Mouse (Mus musculus) kidney, postnatal 0 days (tissue): Measurements from ENCODE around the gene Lrmda. TPM values are rescaled to one million over a fixed set of nuclear protein-coding genes. Genes with fewer than 3 reads are reported as not detected.

ENCODE experiments used
- ATAC-seq: fragments of 200-750 bp; cut with Nextera tagmentation; replicated peaks from 2 replicates; pipeline ENCODE4 v1.8.0; 2017; ENCODE audit warnings: low read depth, moderate number of reproducible peaks, moderate TSS enrichment, moderate library complexity; ENCODE audit not compliant: low FRiP score
- DNase-seq: peaks from one replicate; pipeline ENCODE4 v3.0.0-alpha.2; 2016; ENCODE audit warnings: low spot score
- H3K27ac ChIP-seq: fragments of 300-500 bp; sonication (generic); 2 replicates; pipeline ENCODE4 v1.5.1; 2014; ENCODE audit warnings: mild to moderate bottlenecking
- H3K27me3 ChIP-seq: fragments of 300-500 bp; sonication (generic); 2 replicates; pipeline ENCODE4 v1.6.1; 2014; ENCODE audit warnings: low read length, mixed read lengths; ENCODE audit not compliant: insufficient read depth
- H3K36me3 ChIP-seq: fragments of 300-500 bp; sonication (generic); 2 replicates; pipeline ENCODE4 v1.6.1; 2014; ENCODE audit warnings: low read length, mixed read lengths; ENCODE audit not compliant: insufficient read depth
- H3K4me1 ChIP-seq: fragments of 300-500 bp; sonication (generic); replicated peaks from 2 replicates; pipeline ENCODE4 v1.6.1; 2014; ENCODE audit warnings: antibody characterized with exemption, low read length, mixed read lengths; ENCODE audit not compliant: insufficient read depth
- H3K4me2 ChIP-seq: fragments of 300-500 bp; sonication (generic); 2 replicates; pipeline ENCODE4 v1.6.1; 2014; ENCODE audit warnings: mild to moderate bottlenecking, low read length, moderate library complexity, mixed read lengths
- H3K4me3 ChIP-seq: fragments of 300-500 bp; sonication (generic); replicated peaks from 2 replicates; pipeline ENCODE4 v1.5.1; 2014; ENCODE audit warnings: low read depth, low read length
- H3K9ac ChIP-seq: fragments of 300-500 bp; sonication (generic); 2 replicates; pipeline ENCODE4 v1.6.1; 2014; ENCODE audit warnings: low read depth, low read length
- H3K9me3 ChIP-seq: fragments of 300-500 bp; sonication (generic); replicated peaks from 2 replicates; pipeline ENCODE4 v1.6.1; 2016; ENCODE audit warnings: low read length, inconsistent platforms, mixed read lengths
- CTCF ChIP-seq: IDR thresholded peaks from 2 replicates; pipeline ENCODE4 v1.5.1; 2016; ENCODE audit warnings: antibody characterized with exemption, low read depth, mild to moderate bottlenecking, moderate library complexity
- WGBS: fragments of 180-500 bp; shearing (Covaris S2); extraction: QIAGEN DNeasy Blood & Tissue Kit; methylation state at CpG from one replicate; pipeline ENCODE4 v1.1.7; 2014; 5-methylcytosine and 5-hydroxymethylcytosine counted together
- polyA plus RNA-seq: library from polyadenylated mRNA; unstranded; fragments of >200 nt; fragmentation: Nextera tagmentation; extraction: Ambion mirVana; gene quantifications from 2 replicates; pipeline ENCODE4 v1.2.1, GENCODE M21; 2015

The Lrmda gene
- polyA plus RNA-seq, 1 experiment from 2014 or later: 0.83 TPM

- DNase-seq (peak; percentile 41), ATAC-seq (no peak)
- H3K4me2 ChIP-seq: peak overlapping the region; percentile 38; the same call in 1 of the 2 replicates
- no peaks in the 10 kb centered on the region for H3K27me3 ChIP-seq
- TF ChIP-seq CTCF: no peak
- no peak overlapping the region for H3K4me3 ChIP-seq
- 27% methylated on average over 7 of the region's 7 CpGs for WGBS
- peaks cover 17% of the 10 kb centered on the region for H3K4me1 ChIP-seq
- no peak overlapping the region for H3K27ac ChIP-seq
- no peak overlapping the region for H3K9ac ChIP-seq
- H3K36me3 ChIP-seq: no peaks in the 10 kb centered on the region
- no peaks in the 10 kb centered on the region for H3K9me3 ChIP-seq
These were observed 147.8 kb downstream of the Lrmda start for GRCm38 (mm10) chr14:22167285-22167684.

GRCm38 (mm10) chr14:22168077-22168794 lies 148.7 kb downstream of the Lrmda start:
- Histone ChIP-seq H3K36me3 (no peaks in the 10 kb centered on the region), H3K9ac (no peak overlapping the region), H3K4me2 (peak overlapping the region; percentile 38), H3K27ac (no peak overlapping the region), H3K4me1 (peaks cover 17% of the 10 kb centered on the region), H3K4me3 (no peak overlapping the region), H3K9me3 (no peaks in the 10 kb centered on the region), H3K27me3 (no peaks in the 10 kb centered on the region)
- peak; percentile 60 for DNase-seq
- TF ChIP-seq CTCF: no peak
- 13% methylated on average over 11 of the region's 11 CpGs for WGBS
- ATAC-seq: no peak

- Histone ChIP-seq H3K27ac (no peak overlapping the region), H3K9me3 (no peaks in the 10 kb centered on the region), H3K4me1 (peaks cover 17% of the 10 kb centered on the region), H3K9ac (no peak overlapping the region), H3K27me3 (no peaks in the 10 kb centered on the region), H3K4me3 (no peak overlapping the region; the same call in 1 of the 2 replicates), H3K4me2 (peak overlapping the region; percentile 38), H3K36me3 (no peaks in the 10 kb centered on the region)
- DNase-seq (peak; percentile 68), ATAC-seq (no peak)
- TF ChIP-seq CTCF: no peak
- WGBS: 20% methylated on average over 14 of the region's 14 CpGs
These were observed 149.5 kb downstream of the Lrmda start for GRCm38 (mm10) chr14:22168795-22169568.

GRCm38 (mm10) chr14:22174757-22175156 lies 155.2 kb downstream of the Lrmda start:
- TF ChIP-seq CTCF: peak; percentile 50
- no peak overlapping the region for H3K4me2 ChIP-seq
- no peaks in the 10 kb centered on the region for H3K36me3 ChIP-seq
- ATAC-seq (no peak), DNase-seq (peak; percentile 55)
- H3K9me3 ChIP-seq: no peaks in the 10 kb centered on the region
- H3K4me3 ChIP-seq: no peak overlapping the region
- no peak overlapping the region for H3K9ac ChIP-seq
- H3K27ac ChIP-seq: no peak overlapping the region
- H3K4me1 ChIP-seq: no peaks in the 10 kb centered on the region
- no peaks in the 10 kb centered on the region for H3K27me3 ChIP-seq
- 30% methylated on average over 9 of the region's 9 CpGs for WGBS

- Histone ChIP-seq H3K9me3 (no peaks in the 10 kb centered on the region), H3K27ac (no peak overlapping the region), H3K4me2 (no peak overlapping the region), H3K4me3 (no peak overlapping the region), H3K36me3 (no peaks in the 10 kb centered on the region), H3K9ac (no peak overlapping the region), H3K27me3 (no peaks in the 10 kb centered on the region), H3K4me1 (no peaks in the 10 kb centered on the region)
- WGBS: 62% methylated on average over 2 of the region's 2 CpGs
- peak; percentile 42 for TF ChIP-seq CTCF
- no peak for ATAC-seq
- peak; percentile 54 for DNase-seq
These were observed 160.2 kb downstream of the Lrmda start for GRCm38 (mm10) chr14:22179761-22180160.

GRCm38 (mm10) chr14:22181508-22181907 lies 162.0 kb downstream of the Lrmda start:
- no peak overlapping the region for H3K27ac ChIP-seq
- DNase-seq (no peak), ATAC-seq (no peak)
- 98% methylated on average over 5 of the region's 6 CpGs for WGBS
- H3K36me3 ChIP-seq: no peaks in the 10 kb centered on the region
- H3K27me3 ChIP-seq: no peaks in the 10 kb centered on the region
- TF ChIP-seq CTCF: no peak
- H3K9ac ChIP-seq: no peak overlapping the region
- H3K4me2 ChIP-seq: no peak overlapping the region
- no peak overlapping the region for H3K4me3 ChIP-seq
- H3K9me3 ChIP-seq: no peaks in the 10 kb centered on the region
- no peaks in the 10 kb centered on the region for H3K4me1 ChIP-seq
